Mouse (Mus musculus) myocyte (in vitro differentiated cells): ENCODE measurements around the gene C77080. TPM values are rescaled to one million over a fixed set of nuclear protein-coding genes. Genes with fewer than 3 reads are reported as not detected.

ENCODE experiments used
- H3K27me3 ChIP-seq: one replicate; pipeline ENCODE4 v1.6.1; 2011; ENCODE audit not compliant: control insufficient read depth, insufficient read depth, insufficient read length
- H3K36me3 ChIP-seq: one replicate; pipeline ENCODE4 v1.6.1; 2011; ENCODE audit not compliant: control insufficient read depth, insufficient read depth
- H3K4me2 ChIP-seq: one replicate; pipeline ENCODE4 v1.6.1; 2011; ENCODE audit warnings: low read depth, control low read depth
- H3K4me3 ChIP-seq: one replicate; pipeline ENCODE4 v1.5.1; 2011; ENCODE audit warnings: mild to moderate bottlenecking, control low read depth, moderate library complexity
- H3K79me2 ChIP-seq: one replicate; pipeline ENCODE4 v1.6.1; 2011; ENCODE audit not compliant: control insufficient read depth, insufficient read depth
- H3ac ChIP-seq: one replicate; pipeline ENCODE4 v1.6.1; 2011; ENCODE audit not compliant: control insufficient read depth, insufficient read length
- CEBPB ChIP-seq: IDR thresholded peaks from 2 replicates; pipeline ENCODE4 v1.6.1; 2011; ENCODE audit warnings: mild to moderate bottlenecking, moderate library complexity; ENCODE audit not compliant: poor library complexity, insufficient read depth, severe bottlenecking
- E2F4 ChIP-seq: IDR thresholded peaks from one replicate; pipeline ENCODE4 v1.6.1; 2011; ENCODE audit warnings: mild to moderate bottlenecking, control low read depth, moderate library complexity; ENCODE audit not compliant: insufficient read depth
- MAX ChIP-seq: IDR thresholded peaks from one replicate; pipeline ENCODE4 v1.6.1; 2011; ENCODE audit warnings: low read depth, mild to moderate bottlenecking, control low read depth
- MYOD1 ChIP-seq, 3 experiments: IDR thresholded peaks; one replicate each; pipeline ENCODE4 v1.6.1; 2011; ENCODE audit warnings: control low read depth in 2 of 3, low read depth in 2 of 3, mild to moderate bottlenecking in 2 of 3, moderate library complexity in 1 of 3; ENCODE audit not compliant: insufficient read length in 2 of 3, control insufficient read depth in 1 of 3
- MYOG ChIP-seq, 3 experiments: IDR thresholded peaks; one replicate each; pipeline ENCODE4 v1.6.1; 2011; ENCODE audit warnings: control low read depth in 2 of 3, low read depth in 2 of 3, mild to moderate bottlenecking in 2 of 3; ENCODE audit not compliant: insufficient read length in 2 of 3, control insufficient read depth in 1 of 3, insufficient read depth in 1 of 3
- POLR2A ChIP-seq: IDR thresholded peaks from one replicate; pipeline ENCODE4 v1.6.1; 2011; ENCODE audit warnings: low read depth, mild to moderate bottlenecking, control low read depth, moderate library complexity; ENCODE audit not compliant: insufficient read length
- POLR2AphosphoS2 ChIP-seq: IDR thresholded peaks from one replicate; pipeline ENCODE4 v1.6.1; 2011; ENCODE audit warnings: low read depth, control low read depth; ENCODE audit not compliant: insufficient read length
- REST ChIP-seq: IDR thresholded peaks from one replicate; pipeline ENCODE4 v1.6.1; 2011; ENCODE audit warnings: mild to moderate bottlenecking, control low read depth, moderate library complexity; ENCODE audit not compliant: insufficient read depth, insufficient read length
- SRF ChIP-seq: IDR thresholded peaks from one replicate; pipeline ENCODE4 v1.6.1; 2011; ENCODE audit warnings: low read depth; ENCODE audit not compliant: control insufficient read depth, insufficient read length
- TCF12 ChIP-seq: IDR thresholded peaks from one replicate; pipeline ENCODE4 v1.6.1; 2011; ENCODE audit warnings: mild to moderate bottlenecking, control low read depth; ENCODE audit not compliant: poor library complexity, insufficient read depth, severe bottlenecking
- TCF3 ChIP-seq: IDR thresholded peaks from one replicate; pipeline ENCODE4 v1.6.1; 2011; ENCODE audit warnings: low read depth, control low read depth; ENCODE audit not compliant: insufficient read length
- USF1 ChIP-seq: IDR thresholded peaks from one replicate; pipeline ENCODE4 v1.6.1; 2011; ENCODE audit warnings: low read depth, mild to moderate bottlenecking, control low read depth, moderate library complexity
- polyA plus RNA-seq: library from polyadenylated mRNA; unstranded; fragments of >200 nt; fragmentation: generic; extraction: Trizol; gene quantifications from one replicate; pipeline ENCODE4 v1.2.1, GENCODE M21; 2012; ENCODE audit warnings: missing spikeins

Gene C77080
- polyA plus RNA-seq, 1 experiment: 25.4 TPM

GRCm38 (mm10) chr4:129206792-129207191 lies 54.4 kb downstream of the C77080 start:
- Histone ChIP-seq H3K36me3 (peaks cover 85% of the 10 kb centered on the region), H3K27me3 (no peaks in the 10 kb centered on the region), H3K4me2 (no peak overlapping the region), H3K79me2 (no peaks in the 10 kb centered on the region), H3ac (no peak overlapping the region), H3K4me3 (no peak overlapping the region)
- no peak for TF ChIP-seq E2F4
- TF ChIP-seq REST: no peak
- TF ChIP-seq USF1: no peak
- no peak for TF ChIP-seq TCF12
- no peak for TF ChIP-seq POLR2AphosphoS2
- TF ChIP-seq MAX: no peak
- no peak for TF ChIP-seq MYOD1 (IDR thresholded peaks at IDR 0.05; ENCODE audit: control insufficient read depth in 1 of 3, insufficient read length in 2 of 3, low read depth in 2 of 3)
- no peak for TF ChIP-seq POLR2A
- TF ChIP-seq MYOG (IDR thresholded peaks at IDR 0.05; ENCODE audit: control insufficient read depth in 1 of 3, insufficient read depth in 1 of 3, insufficient read length in 2 of 3, low read depth in 2 of 3): no peak
- no peak for TF ChIP-seq SRF
- TF ChIP-seq CEBPB: no peak
- TF ChIP-seq TCF3: no peak

- H3ac ChIP-seq: no peak overlapping the region
- TF ChIP-seq MYOD1 (IDR thresholded peaks at IDR 0.05; ENCODE audit: control insufficient read depth in 1 of 3, insufficient read length in 2 of 3, low read depth in 2 of 3) (no peak), POLR2AphosphoS2 (no peak), MAX (no peak), TCF12 (no peak), POLR2A (peak; percentile 18), REST (no peak), CEBPB (no peak; the same call in 1 of the 2 replicates)
- no peak overlapping the region for H3K4me3 ChIP-seq
- H3K27me3 ChIP-seq: no peaks in the 10 kb centered on the region
- peak overlapping the region; percentile 58 for H3K4me2 ChIP-seq
- no peaks in the 10 kb centered on the region for H3K79me2 ChIP-seq
- peaks cover 90% of the 10 kb centered on the region for H3K36me3 ChIP-seq
Observed at GRCm38 (mm10) chr4:129204655-129205054, 56.5 kb downstream of the C77080 start.

- no peaks in the 10 kb centered on the region for H3K27me3 ChIP-seq
- TF ChIP-seq POLR2AphosphoS2 (peak; percentile 60), E2F4 (no peak)
- no peak overlapping the region for H3K4me2 ChIP-seq
- peaks cover 91% of the 10 kb centered on the region for H3K36me3 ChIP-seq
- no peak overlapping the region for H3K4me3 ChIP-seq
- peaks cover 49% of the 10 kb centered on the region for H3K79me2 ChIP-seq
- H3ac ChIP-seq: no peak overlapping the region
Observed at GRCm38 (mm10) chr4:129197514-129197913, 63.7 kb downstream of the C77080 start.

GRCm38 (mm10) chr4:129194280-129194679 lies 66.9 kb downstream of the C77080 start:
- Histone ChIP-seq H3K4me3 (no peak overlapping the region), H3ac (no peak overlapping the region), H3K79me2 (peaks cover 75% of the 10 kb centered on the region), H3K4me2 (no peak overlapping the region), H3K27me3 (no peaks in the 10 kb centered on the region), H3K36me3 (peaks cover 64% of the 10 kb centered on the region)
- TF ChIP-seq MAX (no peak), E2F4 (no peak), USF1 (no peak), MYOG (IDR thresholded peaks at IDR 0.05; ENCODE audit: control insufficient read depth in 1 of 3, insufficient read depth in 1 of 3, insufficient read length in 2 of 3, low read depth in 2 of 3) (no peak), TCF3 (no peak), SRF (no peak), MYOD1 (IDR thresholded peaks at IDR 0.05; ENCODE audit: control insufficient read depth in 1 of 3, insufficient read length in 2 of 3, low read depth in 2 of 3) (no peak), REST (no peak), CEBPB (no peak), POLR2A (no peak), TCF12 (no peak), POLR2AphosphoS2 (no peak)

DNA sequence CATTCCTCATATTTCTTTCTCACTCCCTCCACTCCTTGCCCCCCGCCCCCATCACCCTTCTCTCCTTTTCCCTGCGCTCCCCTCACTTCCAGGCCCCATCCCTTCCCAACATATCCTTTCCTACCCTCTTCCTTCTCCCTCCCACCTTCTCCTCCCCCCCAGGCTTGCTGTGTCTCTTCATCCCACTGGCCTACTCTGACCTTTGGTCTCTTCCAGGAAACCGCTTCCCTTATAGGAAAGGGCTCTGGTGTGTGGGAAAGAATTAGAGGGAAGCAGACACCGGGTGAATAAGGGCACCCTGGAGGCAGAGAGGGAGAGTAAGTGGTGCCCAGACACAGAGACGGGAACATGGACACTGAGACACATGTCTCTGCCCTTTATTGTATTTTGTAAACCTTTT lies 69.5 kb downstream of the C77080 start:
- Histone ChIP-seq H3K4me3 (peak overlapping the region; percentile 99), H3ac (no peak overlapping the region), H3K79me2 (peaks cover 87% of the 10 kb centered on the region), H3K4me2 (peak overlapping the region; percentile 89), H3K36me3 (peaks cover 43% of the 10 kb centered on the region), H3K27me3 (no peaks in the 10 kb centered on the region)
- TF ChIP-seq E2F4: no peak
- TF ChIP-seq USF1: no peak
- TF ChIP-seq TCF12: no peak
- no peak for TF ChIP-seq MAX
- no peak for TF ChIP-seq MYOD1 (IDR thresholded peaks at IDR 0.05; ENCODE audit: control insufficient read depth in 1 of 3, insufficient read length in 2 of 3, low read depth in 2 of 3)
- no peak for TF ChIP-seq TCF3
- TF ChIP-seq MYOG (IDR thresholded peaks at IDR 0.05; ENCODE audit: control insufficient read depth in 1 of 3, insufficient read depth in 1 of 3, insufficient read length in 2 of 3, low read depth in 2 of 3): no peak
- no peak for TF ChIP-seq CEBPB
- TF ChIP-seq POLR2A: no peak
- no peak for TF ChIP-seq POLR2AphosphoS2
- TF ChIP-seq REST: no peak
- no peak for TF ChIP-seq SRF
